Comparison of ENCODE assay signal across 20 mouse cellular contexts in genomic region chr11:5737137-5737536, GRCm38 (mm10). TPM values are rescaled to one million over a fixed set of nuclear protein-coding genes. Genes with fewer than 3 reads are reported as not detected.
DNase-seq lines count a peak whose midpoint lies in the region; TF ChIP-seq lines count a peak whose summit lies in the region.
"Had no signal": no experiment of that assay in that cellular context is flagged by ENCODE, and none has a peak within 500 bp of the region (broad histone marks: within the 10 kb centered on the region; RNA-seq: fewer than 3 reads in every experiment).

No protein-coding gene starts in this region.

- H3K9me3 ChIP-seq in heart, embryonic 10.5 days: no peaks in the 10 kb centered on the region
- H3K9me3 ChIP-seq: forebrain, embryonic 13.5 days; limb, embryonic 12.5 days; liver, embryonic 12.5 days; midbrain, embryonic 15.5 days had no signal

- no peak overlapping the region for H3K4me3 ChIP-seq in C2C12 (ENCODE audit: insufficient read depth, poor library complexity, severe bottlenecking)
- H3K4me3 ChIP-seq in small intestine, adult 2 months (ENCODE audit: low read depth, low read length): no peak overlapping the region
- no peak overlapping the region for H3K4me3 ChIP-seq in heart, embryonic 10.5 days
- H3K4me3 ChIP-seq: forebrain, embryonic 13.5 days; hindbrain, embryonic 10.5 days; limb, embryonic 12.5 days; liver, embryonic 12.5 days; midbrain, embryonic 15.5 days had no signal

- 17% methylated on average over 5 of the region's 5 CpGs for WGBS in small intestine, adult 2 months
- 54% methylated on average over 5 of the region's 5 CpGs for WGBS in heart, embryonic 10.5 days

- peaks cover 79% of the 10 kb centered on the region for H3K79me3 ChIP-seq in C2C12 (ENCODE audit: low read depth)

- H3K27me3 ChIP-seq in C2C12 (ENCODE audit: control insufficient read depth, insufficient read depth, insufficient read length): no peaks in the 10 kb centered on the region
- no peaks in the 10 kb centered on the region for H3K27me3 ChIP-seq in small intestine, adult 2 months (ENCODE audit: control insufficient read depth, insufficient read depth, low read length)
- no peaks in the 10 kb centered on the region for H3K27me3 ChIP-seq in heart, embryonic 10.5 days (ENCODE audit: insufficient read depth, poor library complexity, severe bottlenecking)
- H3K27me3 ChIP-seq: forebrain, embryonic 13.5 days; limb, embryonic 12.5 days; liver, embryonic 12.5 days; midbrain, embryonic 15.5 days had no signal

- H3K27ac ChIP-seq in small intestine, adult 2 months (ENCODE audit: insufficient read depth, low read depth, low read length): peak overlapping the region; percentile 93
- H3K27ac ChIP-seq in heart, embryonic 10.5 days: no peak overlapping the region
- H3K27ac ChIP-seq: forebrain, embryonic 13.5 days; hindbrain, embryonic 10.5 days; hindbrain, postnatal 0 days; limb, embryonic 12.5 days; liver, embryonic 12.5 days; midbrain, embryonic 15.5 days had no signal

- TF ChIP-seq CTCF in C2C12 (IDR thresholded peaks at IDR 0.05; ENCODE audit: control insufficient read depth, insufficient read depth, insufficient read length): no peak
- no peak for TF ChIP-seq CTCF in small intestine, adult 2 months (IDR thresholded peaks at IDR 0.05; ENCODE audit: extremely low read depth, insufficient read length, insufficient replicate concordance, low read depth, low read length)

- DNase-seq in adrenal gland, adult (ENCODE audit: inconsistent age in 2 of 2, low spot score in 1 of 2): peak; percentile 62 to 81
- no peak for DNase-seq in adrenal gland, postnatal 4 days (ENCODE audit: low spot score in 2 of 2)
- DNase-seq in adrenal gland, postnatal 36 days: peak; percentile 61 to 64
- DNase-seq in right cerebral cortex, postnatal 10 days (ENCODE audit: low spot score in 2 of 2): no peak
- DNase-seq in heart, embryonic 10.5 days (ENCODE audit: low spot score): no peak
- DNase-seq: B cell, adult 2 months; cerebellum, adult 9-10 months; gastrocnemius, postnatal 36 days; kidney, adult 9 months; kidney, postnatal 25 days; lung, adult 2 months; lung, postnatal 36 days had no signal

- peaks cover 12% of the 10 kb centered on the region for H3K36me3 ChIP-seq in C2C12 (ENCODE audit: control insufficient read depth, insufficient read depth)
- peaks cover 2% of the 10 kb centered on the region; the same call in 1 of the 2 replicates for H3K36me3 ChIP-seq in small intestine, adult 2 months (ENCODE audit: control insufficient read depth, insufficient read depth, low read length)
- 0 out of 2 replicates have a peak, but pooled peaks cover 3% of the 10 kb centered on the region for H3K36me3 ChIP-seq in heart, embryonic 10.5 days
- H3K36me3 ChIP-seq: hindbrain, embryonic 10.5 days; midbrain, embryonic 15.5 days had no signal

- H3K4me1 ChIP-seq in small intestine, adult 2 months (ENCODE audit: control insufficient read depth, insufficient read depth, insufficient read length, low read length): peaks cover 14% of the 10 kb centered on the region; the same call in 1 of the 2 replicates
- peaks cover 51% of the 10 kb centered on the region for H3K4me1 ChIP-seq in heart, embryonic 10.5 days

- peaks cover 99% of the 10 kb centered on the region for H3K79me2 ChIP-seq in C2C12 (ENCODE audit: control insufficient read depth, insufficient read depth)

- no peak for TF ChIP-seq POLR2A in small intestine, adult 2 months (IDR thresholded peaks at IDR 0.05; ENCODE audit: low read depth, low read length)

- H3ac ChIP-seq in C2C12 (ENCODE audit: control insufficient read depth, insufficient read length, low read depth): no peak overlapping the region

TF ChIP-seq in C2C12, 6 proteins besides CTCF, POLR2A, EP300 and RAD21:
- TF ChIP-seq MYOD1 (IDR thresholded peaks at IDR 0.05; ENCODE audit: control insufficient read depth, insufficient read length, low read depth) (no peak), MAX (IDR thresholded peaks at IDR 0.05) (no peak), MYOG (IDR thresholded peaks at IDR 0.05; ENCODE audit: control insufficient read depth, extremely low read depth, insufficient read length) (no peak), CEBPB (IDR thresholded peaks at IDR 0.05; ENCODE audit: low read depth) (no peak), FOSL1 (IDR thresholded peaks at IDR 0.05; ENCODE audit: insufficient read depth, low read length, poor library complexity, severe bottlenecking) (peak; percentile 62), USF1 (IDR thresholded peaks at IDR 0.05; ENCODE audit: low read depth) (no peak)

RNA-seq across cellular contexts. Expression of gene Mrps24, which starts 21.7 kb away (rescaled TPM):
- 100 to 1,000 TPM; 118 to 121 TPM for total RNA-seq in adrenal gland, postnatal 4 days (2021)
- polyA plus RNA-seq in C2C12 (2012; fragmentation: generic; extraction: Trizol): 150 TPM
- 100 to 1,000 TPM; 117 to 202 TPM for total RNA-seq in adrenal gland, postnatal 36 days (2021)
- polyA plus RNA-seq in small intestine, adult 2 months (2012; rRNA removed): 234 and 379 TPM in 2 replicates
- polyA plus RNA-seq in heart, embryonic 10.5 days (2016; fragmentation: Nextera tagmentation; extraction: Ambion mirVana): 177 and 181 TPM in 2 replicates

RNA-seq across cellular contexts. Expression of gene Urgcp, which starts 25.0 kb away (rescaled TPM):
- 10 to 100 TPM; 50.6 to 56.8 TPM for total RNA-seq in adrenal gland, postnatal 4 days (2021)
- polyA plus RNA-seq in C2C12 (2012; fragmentation: generic; extraction: Trizol): 22.3 TPM
- total RNA-seq in adrenal gland, postnatal 36 days (2021): 10 to 100 TPM; 59.2 to 64.6 TPM
- polyA plus RNA-seq in small intestine, adult 2 months (2012; rRNA removed): 18.6 and 45.5 TPM in 2 replicates
- polyA plus RNA-seq in heart, embryonic 10.5 days (2016; fragmentation: Nextera tagmentation; extraction: Ambion mirVana): 21.3 and 29.9 TPM in 2 replicates

RNA-seq across cellular contexts. Expression of gene Dbnl, which starts 51.2 kb away (rescaled TPM):
- 10 to 100 TPM; 64.8 to 72.0 TPM for total RNA-seq in adrenal gland, postnatal 4 days (2021)
- polyA plus RNA-seq in C2C12 (2012; fragmentation: generic; extraction: Trizol): 91.3 TPM
- total RNA-seq in adrenal gland, postnatal 36 days (2021): 10 to 100 TPM; 67.3 to 73.6 TPM
- 60.0 and 109 TPM in 2 replicates for polyA plus RNA-seq in small intestine, adult 2 months (2012; rRNA removed)
- polyA plus RNA-seq in heart, embryonic 10.5 days (2016; fragmentation: Nextera tagmentation; extraction: Ambion mirVana): 101 and 114 TPM in 2 replicates

Comparison
In these comparisons a context has a peak if more than half of its experiments do, and no peak if none do; other contexts are left out.
1. DNase-seq: peak in adrenal gland, adult (2 of 2) and adrenal gland, postnatal 36 days (2 of 2); none in adrenal gland, postnatal 4 days (0 of 2), right cerebral cortex, postnatal 10 days (0 of 2) and heart, embryonic 10.5 days (single experiment).